Mouse (Mus musculus): ENCODE measurements around the gene Nedd8. TPM values are rescaled to one million over a fixed set of nuclear protein-coding genes. Genes with fewer than 3 reads are reported as not detected.

Nedd8 gene
- polyA plus RNA-seq, 1 experiment, result 318 TPM

- H3K4me3 ChIP-seq (ENCODE audit: insufficient read depth, low read length), result peak within 1 kb of the TSS; percentile 83
- TF ChIP-seq POLR2A (IDR thresholded peaks at IDR 0.05; ENCODE audit: borderline replicate concordance, low read depth, low read length), result 0 out of 2 replicates have a peak, but pooled peaks have one; percentile 4
- no peak for TF ChIP-seq CTCF (IDR thresholded peaks at IDR 0.05; ENCODE audit: low read depth, low read length)
- H3K4me1 ChIP-seq (ENCODE audit: control insufficient read depth, insufficient read depth, low read length), result peaks cover 26% of the 10 kb centered on the region
- peak within 1 kb of the TSS; percentile 89 for H3K27ac ChIP-seq (ENCODE audit: insufficient read depth, low read depth, low read length)
Observed at GRCm38 (mm10) chr14:55643060-55643907, 28.6 kb downstream of the Nedd8 start, which contains the start of gene Tm9sf1. Gene Tm9sf1 (minus strand): TSS chr14:55643806.

GRCm38 (mm10) chr14:55642679-55643059 is 29.3 kb downstream of the Nedd8 start:
- Histone ChIP-seq H3K4me3 (ENCODE audit: insufficient read depth, low read length) (peak overlapping the region; percentile 83), H3K27ac (ENCODE audit: insufficient read depth, low read depth, low read length) (0 out of 2 replicates have a peak overlapping the region, but pooled peaks have one; percentile 89), H3K4me1 (ENCODE audit: control insufficient read depth, insufficient read depth, low read length) (peaks cover 25% of the 10 kb centered on the region)
- TF ChIP-seq POLR2A (IDR thresholded peaks at IDR 0.05; ENCODE audit: borderline replicate concordance, low read depth, low read length) (no peak), CTCF (IDR thresholded peaks at IDR 0.05; ENCODE audit: low read depth, low read length) (no peak)

DNA sequence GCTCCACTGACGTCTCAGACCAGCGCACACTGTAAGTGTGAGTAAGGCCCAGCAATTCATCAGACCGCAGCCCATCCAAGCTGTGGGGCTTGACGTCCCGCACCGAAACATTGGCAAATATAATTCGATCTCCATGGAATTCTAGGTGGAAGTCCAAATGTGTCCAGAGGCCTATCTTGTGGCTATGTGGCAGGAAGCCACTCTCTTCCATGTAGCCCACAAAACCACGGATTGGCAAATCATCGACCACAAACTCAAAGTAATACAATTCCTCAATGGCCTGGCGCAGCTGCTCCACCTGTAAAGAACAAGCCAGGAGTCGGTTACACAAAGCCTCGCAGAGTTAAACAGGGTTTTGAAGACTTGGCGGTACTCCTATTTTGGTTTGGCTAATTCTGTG is 30.6 kb downstream of the Nedd8 start:
- Histone ChIP-seq H3K27ac (ENCODE audit: insufficient read depth, low read depth, low read length) (no peak overlapping the region), H3K4me1 (ENCODE audit: control insufficient read depth, insufficient read depth, low read length) (peaks cover 13% of the 10 kb centered on the region), H3K4me3 (ENCODE audit: insufficient read depth, low read length) (no peak overlapping the region)
- no peak for TF ChIP-seq POLR2A (IDR thresholded peaks at IDR 0.05; ENCODE audit: borderline replicate concordance, low read depth, low read length)
- no peak for TF ChIP-seq CTCF (IDR thresholded peaks at IDR 0.05; ENCODE audit: low read depth, low read length)

DNA sequence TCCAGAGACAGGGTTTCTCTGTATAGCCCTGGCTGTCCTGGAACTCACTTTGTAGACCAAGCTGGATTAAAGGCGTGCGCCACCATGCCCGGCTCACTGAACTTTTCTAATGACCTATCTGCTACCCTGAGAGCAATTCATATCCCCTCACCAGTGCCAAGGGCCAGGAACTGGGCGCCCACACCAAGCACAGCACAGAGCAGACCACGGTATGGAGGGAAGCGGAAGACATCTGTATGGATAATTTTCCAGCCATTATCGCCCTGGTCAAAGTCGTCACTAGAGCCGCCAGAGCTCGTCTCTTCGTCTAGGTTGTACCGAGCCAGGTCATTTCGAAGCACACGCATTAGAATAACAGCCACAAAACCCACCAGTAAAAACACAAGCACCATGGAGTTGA is 31.1 kb downstream of the Nedd8 start:
- Histone ChIP-seq H3K27ac (ENCODE audit: insufficient read depth, low read depth, low read length) (no peak overlapping the region), H3K4me1 (ENCODE audit: control insufficient read depth, insufficient read depth, low read length) (peaks cover 13% of the 10 kb centered on the region), H3K4me3 (ENCODE audit: insufficient read depth, low read length) (no peak overlapping the region)
- TF ChIP-seq POLR2A (IDR thresholded peaks at IDR 0.05; ENCODE audit: borderline replicate concordance, low read depth, low read length), result no peak
- no peak for TF ChIP-seq CTCF (IDR thresholded peaks at IDR 0.05; ENCODE audit: low read depth, low read length)

GRCm38 (mm10) chr14:55637795-55638194 is 34.1 kb downstream of the Nedd8 start, which contains the start of gene Gm49378:
Gene Gm49378 (minus strand): TSS chr14:55637895.
- no peak within 1 kb of the TSS for H3K27ac ChIP-seq (ENCODE audit: insufficient read depth, low read depth, low read length)
- H3K4me1 ChIP-seq (ENCODE audit: control insufficient read depth, insufficient read depth, low read length), result peaks cover 8% of the 10 kb centered on the region
- TF ChIP-seq CTCF (IDR thresholded peaks at IDR 0.05; ENCODE audit: low read depth, low read length), result no peak
- no peak for TF ChIP-seq POLR2A (IDR thresholded peaks at IDR 0.05; ENCODE audit: borderline replicate concordance, low read depth, low read length)
- no peak within 1 kb of the TSS for H3K4me3 ChIP-seq (ENCODE audit: insufficient read depth, low read length)

DNA sequence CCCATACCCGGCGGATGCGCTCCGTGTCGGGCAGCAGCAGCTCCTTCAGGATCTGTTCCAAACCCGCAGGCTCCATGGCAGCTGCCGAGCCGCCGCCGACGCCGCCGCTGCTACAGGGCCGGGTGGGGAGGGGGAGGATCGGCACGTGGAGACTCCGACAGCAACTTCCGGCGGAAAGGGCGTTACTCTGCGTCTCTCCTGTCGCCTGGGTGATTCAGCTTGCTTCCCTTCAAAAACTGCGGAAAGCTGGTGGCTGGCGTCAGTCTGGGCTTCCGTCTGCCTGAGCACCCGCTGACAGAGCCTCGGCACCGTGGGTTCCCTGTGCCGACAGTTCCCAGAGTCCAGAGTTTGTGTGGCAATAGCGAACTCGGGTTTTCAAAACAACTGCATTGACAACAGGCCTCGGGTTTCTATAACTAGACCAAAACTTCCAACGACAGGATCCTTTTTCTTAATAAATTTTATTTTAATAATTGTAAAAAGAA is 36.4 kb downstream of the Nedd8 start, which contains the start of gene Ipo4:
Gene Ipo4 (minus strand): TSS at position 435 of the 485 bp plus-strand sequence.
- Histone ChIP-seq H3K27ac (ENCODE audit: insufficient read depth, low read depth, low read length) (peak within 1 kb of the TSS; percentile 24; the same call in 1 of the 2 replicates), H3K4me1 (ENCODE audit: control insufficient read depth, insufficient read depth, low read length) (peaks cover 5% of the 10 kb centered on the region; the same call in 1 of the 2 replicates), H3K4me3 (ENCODE audit: insufficient read depth, low read length) (peak within 1 kb of the TSS; percentile 83)
- TF ChIP-seq CTCF (IDR thresholded peaks at IDR 0.05; ENCODE audit: low read depth, low read length), result no peak
- TF ChIP-seq POLR2A (IDR thresholded peaks at IDR 0.05; ENCODE audit: borderline replicate concordance, low read depth, low read length), result no peak

DNA sequence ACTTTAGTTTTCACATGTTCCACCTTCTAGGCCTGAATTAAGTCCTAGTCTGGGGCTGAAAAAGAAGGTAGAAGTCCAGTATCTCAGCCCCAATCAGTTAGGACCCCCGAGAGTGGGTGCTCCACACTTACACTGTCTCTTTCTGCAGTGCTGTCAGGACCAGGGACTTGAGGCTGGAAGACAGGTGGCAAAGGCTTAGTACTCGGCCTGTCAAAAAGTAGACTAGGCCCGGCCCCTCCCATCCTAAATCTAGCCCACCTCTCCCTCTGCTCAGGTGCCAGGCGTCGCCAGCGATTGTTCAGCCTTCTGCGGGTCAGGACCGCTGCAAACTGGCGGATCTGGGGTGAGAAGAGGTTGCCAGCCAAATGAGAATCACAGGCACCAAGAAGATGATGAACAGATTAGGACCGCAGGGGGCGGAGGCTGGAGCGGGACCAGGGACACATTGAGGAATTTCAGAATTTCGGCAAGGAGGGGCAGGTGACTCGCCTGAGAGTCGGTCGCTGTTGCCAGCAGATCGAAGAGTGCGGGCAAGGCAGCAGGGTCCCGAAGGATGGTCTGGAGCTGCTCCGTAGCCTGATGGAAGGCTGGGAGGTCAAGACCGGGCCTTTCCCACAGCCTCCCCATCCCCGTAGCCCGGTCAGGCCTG is 36.9 kb downstream of the Nedd8 start:
- TF ChIP-seq CTCF (IDR thresholded peaks at IDR 0.05; ENCODE audit: low read depth, low read length), result no peak; the same call in 1 of the 2 replicates
- no peak for TF ChIP-seq POLR2A (IDR thresholded peaks at IDR 0.05; ENCODE audit: borderline replicate concordance, low read depth, low read length)
- Histone ChIP-seq H3K27ac (ENCODE audit: insufficient read depth, low read depth, low read length) (peak overlapping the region; percentile 24; the same call in 1 of the 2 replicates), H3K4me3 (ENCODE audit: insufficient read depth, low read length) (peak overlapping the region; percentile 83), H3K4me1 (ENCODE audit: control insufficient read depth, insufficient read depth, low read length) (peaks cover 5% of the 10 kb centered on the region; the same call in 1 of the 2 replicates)

- Histone ChIP-seq H3K4me3 (ENCODE audit: insufficient read depth, low read length) (no peak overlapping the region), H3K27ac (ENCODE audit: insufficient read depth, low read depth, low read length) (no peak overlapping the region), H3K4me1 (ENCODE audit: control insufficient read depth, insufficient read depth, low read length) (no peaks in the 10 kb centered on the region)
- TF ChIP-seq POLR2A (IDR thresholded peaks at IDR 0.05; ENCODE audit: borderline replicate concordance, low read depth, low read length) (no peak), CTCF (IDR thresholded peaks at IDR 0.05; ENCODE audit: low read depth, low read length) (peak; percentile 70)
Observed at GRCm38 (mm10) chr14:55629312-55629711, 42.6 kb downstream of the Nedd8 start.

GRCm38 (mm10) chr14:55628077-55628827 is 43.7 kb downstream of the Nedd8 start:
- no peak overlapping the region for H3K27ac ChIP-seq (ENCODE audit: insufficient read depth, low read depth, low read length)
- no peak overlapping the region for H3K4me3 ChIP-seq (ENCODE audit: insufficient read depth, low read length)
- TF ChIP-seq POLR2A (IDR thresholded peaks at IDR 0.05; ENCODE audit: borderline replicate concordance, low read depth, low read length) (no peak), CTCF (IDR thresholded peaks at IDR 0.05; ENCODE audit: low read depth, low read length) (no peak)
- no peaks in the 10 kb centered on the region for H3K4me1 ChIP-seq (ENCODE audit: control insufficient read depth, insufficient read depth, low read length)
